Mouse (Mus musculus): ENCODE results near the gene Magi2. TPM values are rescaled to one million over a fixed set of nuclear protein-coding genes. Genes with fewer than 3 reads are reported as not detected.

Gene Magi2
- polyA plus RNA-seq, 1 experiment from 2014 or later: 37.7 TPM

- no peak for ATAC-seq
- 67% methylated on average over 1 of the region's 1 CpGs for WGBS
- Histone ChIP-seq H3K36me3 (ENCODE audit: control insufficient read depth, insufficient read depth) (no peaks in the 10 kb centered on the region), H3K9ac (replicated peaks; ENCODE audit: low read depth, low read length) (no peak overlapping the region), H3K27ac (ENCODE audit: low read length) (no peak overlapping the region), H3K4me2 (ENCODE audit: low read length) (no peak overlapping the region), H3K4me3 (replicated peaks; ENCODE audit: low read length) (no peak overlapping the region), H3K9me3 (ENCODE audit: control insufficient read depth, low read length) (no peaks in the 10 kb centered on the region), H3K27me3 (replicated peaks; ENCODE audit: control insufficient read depth, insufficient read depth, low read length) (no peaks in the 10 kb centered on the region), H3K4me1 (replicated peaks; ENCODE audit: control insufficient read depth, insufficient read depth, low read length) (peaks cover 2% of the 10 kb centered on the region; the same call in 1 of the 2 replicates)
These were observed 1102.1 kb downstream of the Magi2 start for GRCm38 (mm10) chr5:20328901-20329300.

- Histone ChIP-seq H3K27me3 (replicated peaks; ENCODE audit: control insufficient read depth, insufficient read depth, low read length) (no peaks in the 10 kb centered on the region), H3K9me3 (ENCODE audit: control insufficient read depth, low read length) (no peaks in the 10 kb centered on the region), H3K36me3 (ENCODE audit: control insufficient read depth, insufficient read depth) (no peaks in the 10 kb centered on the region), H3K27ac (ENCODE audit: low read length) (no peak overlapping the region), H3K9ac (replicated peaks; ENCODE audit: low read depth, low read length) (no peak overlapping the region), H3K4me3 (replicated peaks; ENCODE audit: low read length) (no peak overlapping the region), H3K4me2 (ENCODE audit: low read length) (no peak overlapping the region), H3K4me1 (replicated peaks; ENCODE audit: control insufficient read depth, insufficient read depth, low read length) (peaks cover 2% of the 10 kb centered on the region; the same call in 1 of the 2 replicates)
- no peak for ATAC-seq
- 61% methylated on average over 3 of the region's 3 CpGs for WGBS
These were observed 1103.2 kb downstream of the Magi2 start for GRCm38 (mm10) chr5:20330025-20330424.

- Histone ChIP-seq H3K27me3 (replicated peaks; ENCODE audit: control insufficient read depth, insufficient read depth, low read length) (no peaks in the 10 kb centered on the region), H3K9me3 (ENCODE audit: control insufficient read depth, low read length) (no peaks in the 10 kb centered on the region), H3K36me3 (ENCODE audit: control insufficient read depth, insufficient read depth) (no peaks in the 10 kb centered on the region), H3K27ac (ENCODE audit: low read length) (no peak overlapping the region), H3K4me3 (replicated peaks; ENCODE audit: low read length) (no peak overlapping the region), H3K4me2 (ENCODE audit: low read length) (no peak overlapping the region), H3K9ac (replicated peaks; ENCODE audit: low read depth, low read length) (no peak overlapping the region), H3K4me1 (replicated peaks; ENCODE audit: control insufficient read depth, insufficient read depth, low read length) (no peaks in the 10 kb centered on the region)
- WGBS: 87% methylated on average over 4 of the region's 4 CpGs
- no peak for ATAC-seq
These were observed 1105.7 kb downstream of the Magi2 start for GRCm38 (mm10) chr5:20332574-20332973.

- no peaks in the 10 kb centered on the region for H3K27me3 ChIP-seq (replicated peaks; ENCODE audit: control insufficient read depth, insufficient read depth, low read length)
- H3K27ac ChIP-seq (ENCODE audit: low read length): no peak overlapping the region
- H3K4me3 ChIP-seq (replicated peaks; ENCODE audit: low read length): no peak overlapping the region
- H3K9ac ChIP-seq (replicated peaks; ENCODE audit: low read depth, low read length): no peak overlapping the region
- H3K4me1 ChIP-seq (replicated peaks; ENCODE audit: control insufficient read depth, insufficient read depth, low read length): no peaks in the 10 kb centered on the region
- no peaks in the 10 kb centered on the region for H3K36me3 ChIP-seq (ENCODE audit: control insufficient read depth, insufficient read depth)
- no peak for ATAC-seq
- H3K9me3 ChIP-seq (ENCODE audit: control insufficient read depth, low read length): no peaks in the 10 kb centered on the region
- no peak overlapping the region for H3K4me2 ChIP-seq (ENCODE audit: low read length)
These were observed 1107.7 kb downstream of the Magi2 start for GRCm38 (mm10) chr5:20334549-20334948.

- Histone ChIP-seq H3K27ac (ENCODE audit: low read length) (no peak overlapping the region), H3K4me1 (replicated peaks; ENCODE audit: control insufficient read depth, insufficient read depth, low read length) (no peaks in the 10 kb centered on the region), H3K36me3 (ENCODE audit: control insufficient read depth, insufficient read depth) (no peaks in the 10 kb centered on the region), H3K9ac (replicated peaks; ENCODE audit: low read depth, low read length) (no peak overlapping the region), H3K9me3 (ENCODE audit: control insufficient read depth, low read length) (no peaks in the 10 kb centered on the region), H3K27me3 (replicated peaks; ENCODE audit: control insufficient read depth, insufficient read depth, low read length) (no peaks in the 10 kb centered on the region), H3K4me2 (ENCODE audit: low read length) (no peak overlapping the region), H3K4me3 (replicated peaks; ENCODE audit: low read length) (no peak overlapping the region)
- 91% methylated on average over 8 of the region's 8 CpGs for WGBS
- no peak for ATAC-seq
These were observed 1126.1 kb downstream of the Magi2 start for GRCm38 (mm10) chr5:20352941-20353340.

- H3K9me3 ChIP-seq (ENCODE audit: control insufficient read depth, low read length): no peaks in the 10 kb centered on the region
- no peaks in the 10 kb centered on the region for H3K36me3 ChIP-seq (ENCODE audit: control insufficient read depth, insufficient read depth)
- no peak overlapping the region for H3K4me3 ChIP-seq (replicated peaks; ENCODE audit: low read length)
- no peaks in the 10 kb centered on the region for H3K27me3 ChIP-seq (replicated peaks; ENCODE audit: control insufficient read depth, insufficient read depth, low read length)
- no peak overlapping the region for H3K4me2 ChIP-seq (ENCODE audit: low read length)
- WGBS: 22% methylated on average over 5 of the region's 5 CpGs
- peak overlapping the region; percentile 45 for H3K27ac ChIP-seq (ENCODE audit: low read length)
- peak; percentile 69 for ATAC-seq
- no peak overlapping the region for H3K9ac ChIP-seq (replicated peaks; ENCODE audit: low read depth, low read length)
- H3K4me1 ChIP-seq (replicated peaks; ENCODE audit: control insufficient read depth, insufficient read depth, low read length): peaks cover 9% of the 10 kb centered on the region; the same call in 1 of the 2 replicates
These were observed 1131.6 kb downstream of the Magi2 start for GRCm38 (mm10) chr5:20358437-20358836.

GRCm38 (mm10) chr5:20359021-20359420 lies 1132.2 kb downstream of the Magi2 start:
- peak overlapping the region; percentile 58 for H3K27ac ChIP-seq (ENCODE audit: low read length)
- no peak overlapping the region for H3K9ac ChIP-seq (replicated peaks; ENCODE audit: low read depth, low read length)
- peaks cover 10% of the 10 kb centered on the region; the same call in 1 of the 2 replicates for H3K4me1 ChIP-seq (replicated peaks; ENCODE audit: control insufficient read depth, insufficient read depth, low read length)
- WGBS: 5% methylated on average over 3 of the region's 3 CpGs
- peak; percentile 41; the same call in 1 of the 2 replicates for ATAC-seq
- H3K27me3 ChIP-seq (replicated peaks; ENCODE audit: control insufficient read depth, insufficient read depth, low read length): no peaks in the 10 kb centered on the region
- no peaks in the 10 kb centered on the region for H3K36me3 ChIP-seq (ENCODE audit: control insufficient read depth, insufficient read depth)
- H3K4me2 ChIP-seq (ENCODE audit: low read length): no peak overlapping the region
- H3K4me3 ChIP-seq (replicated peaks; ENCODE audit: low read length): no peak overlapping the region
- no peaks in the 10 kb centered on the region for H3K9me3 ChIP-seq (ENCODE audit: control insufficient read depth, low read length)

GRCm38 (mm10) chr5:20362154-20362553 lies 1135.3 kb downstream of the Magi2 start:
- Histone ChIP-seq H3K36me3 (ENCODE audit: control insufficient read depth, insufficient read depth) (no peaks in the 10 kb centered on the region), H3K9ac (replicated peaks; ENCODE audit: low read depth, low read length) (no peak overlapping the region), H3K4me3 (replicated peaks; ENCODE audit: low read length) (no peak overlapping the region), H3K4me2 (ENCODE audit: low read length) (no peak overlapping the region), H3K4me1 (replicated peaks; ENCODE audit: control insufficient read depth, insufficient read depth, low read length) (peaks cover 10% of the 10 kb centered on the region; the same call in 1 of the 2 replicates), H3K9me3 (ENCODE audit: control insufficient read depth, low read length) (no peaks in the 10 kb centered on the region), H3K27ac (ENCODE audit: low read length) (no peak overlapping the region), H3K27me3 (replicated peaks; ENCODE audit: control insufficient read depth, insufficient read depth, low read length) (no peaks in the 10 kb centered on the region)
- no peak for ATAC-seq
- WGBS: 97% methylated on average over 3 of the region's 3 CpGs

GRCm38 (mm10) chr5:20363216-20363615 lies 1136.4 kb downstream of the Magi2 start:
- peak; percentile 15; the same call in 1 of the 2 replicates for ATAC-seq
- H3K4me2 ChIP-seq (ENCODE audit: low read length): no peak overlapping the region
- no peak overlapping the region for H3K9ac ChIP-seq (replicated peaks; ENCODE audit: low read depth, low read length)
- no peak overlapping the region for H3K4me3 ChIP-seq (replicated peaks; ENCODE audit: low read length)
- 56% methylated on average over 5 of the region's 5 CpGs for WGBS
- no peaks in the 10 kb centered on the region for H3K27me3 ChIP-seq (replicated peaks; ENCODE audit: control insufficient read depth, insufficient read depth, low read length)
- H3K27ac ChIP-seq (ENCODE audit: low read length): peak overlapping the region; percentile 4; the same call in 1 of the 2 replicates
- no peaks in the 10 kb centered on the region for H3K9me3 ChIP-seq (ENCODE audit: control insufficient read depth, low read length)
- H3K36me3 ChIP-seq (ENCODE audit: control insufficient read depth, insufficient read depth): no peaks in the 10 kb centered on the region
- peaks cover 9% of the 10 kb centered on the region; the same call in 1 of the 2 replicates for H3K4me1 ChIP-seq (replicated peaks; ENCODE audit: control insufficient read depth, insufficient read depth, low read length)

- 88% methylated on average over 1 of the region's 1 CpGs for WGBS
These were observed 1146.8 kb downstream of the Magi2 start for GRCm38 (mm10) chr5:20373586-20373985.

More at GRCm38 (mm10) chr5:20373586-20373985, 1146.8 kb downstream of the Magi2 start:
- no peak for ATAC-seq
- Histone ChIP-seq H3K36me3 (ENCODE audit: control insufficient read depth, insufficient read depth) (no peaks in the 10 kb centered on the region), H3K27me3 (replicated peaks; ENCODE audit: control insufficient read depth, insufficient read depth, low read length) (no peaks in the 10 kb centered on the region), H3K9me3 (ENCODE audit: control insufficient read depth, low read length) (no peaks in the 10 kb centered on the region), H3K27ac (ENCODE audit: low read length) (no peak overlapping the region), H3K4me3 (replicated peaks; ENCODE audit: low read length) (no peak overlapping the region), H3K4me1 (replicated peaks; ENCODE audit: control insufficient read depth, insufficient read depth, low read length) (peaks cover 5% of the 10 kb centered on the region), H3K9ac (replicated peaks; ENCODE audit: low read depth, low read length) (no peak overlapping the region), H3K4me2 (ENCODE audit: low read length) (no peak overlapping the region)
